Mouse (Mus musculus) lung, postnatal 14 days (tissue): Measurements from ENCODE around the gene Acbd5.
A peak's percentile ranks its signal among the peaks of the same experiment; 100 is the strongest.

Experiments used
- DNase-seq: peaks from one replicate; pipeline ENCODE4 v3.0.0; 2021

The Acbd5 gene

DNA sequence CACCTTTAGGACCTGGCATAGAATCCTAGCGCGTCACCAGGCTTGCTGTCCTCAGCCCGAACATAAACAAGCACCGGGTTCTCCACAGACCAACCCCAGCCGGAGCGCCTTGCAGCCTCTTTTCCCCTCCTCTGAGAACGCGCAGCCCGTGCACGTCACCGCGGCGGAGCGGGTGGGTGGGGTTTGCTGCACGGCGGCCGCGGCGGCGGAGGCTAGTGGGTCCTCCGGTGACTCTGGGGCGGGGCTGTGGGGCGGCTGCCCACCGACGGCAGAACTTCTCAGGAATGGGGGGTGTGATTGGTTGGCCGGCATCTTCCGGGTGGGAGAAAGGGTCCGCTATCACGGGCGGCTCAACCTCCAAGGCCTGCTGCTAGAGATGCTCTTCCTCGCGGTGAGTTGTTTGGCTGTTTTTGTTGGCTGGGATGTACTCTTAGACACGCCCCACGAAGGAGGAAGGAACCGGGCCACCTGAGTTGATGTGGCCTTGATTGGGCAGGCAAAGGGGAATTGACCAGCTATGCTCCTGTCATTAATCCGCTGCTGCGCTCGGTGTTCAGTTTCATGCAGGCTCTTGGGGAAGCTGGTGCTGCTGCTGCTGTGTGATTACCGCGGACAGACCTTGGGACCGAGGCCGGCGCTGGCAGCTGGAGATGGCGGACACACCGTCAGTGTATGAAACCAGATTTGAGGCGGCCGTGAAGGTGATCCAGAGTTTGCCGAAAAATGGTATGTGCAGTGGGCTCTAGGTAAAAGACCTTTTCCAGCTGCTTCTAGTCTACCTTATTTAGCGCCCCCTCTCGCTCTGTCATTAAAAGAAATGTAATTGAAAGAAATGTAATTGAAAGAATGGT lies 1.2 kb downstream of the Acbd5 start:
- peak; percentile 94 for DNase-seq

DNA sequence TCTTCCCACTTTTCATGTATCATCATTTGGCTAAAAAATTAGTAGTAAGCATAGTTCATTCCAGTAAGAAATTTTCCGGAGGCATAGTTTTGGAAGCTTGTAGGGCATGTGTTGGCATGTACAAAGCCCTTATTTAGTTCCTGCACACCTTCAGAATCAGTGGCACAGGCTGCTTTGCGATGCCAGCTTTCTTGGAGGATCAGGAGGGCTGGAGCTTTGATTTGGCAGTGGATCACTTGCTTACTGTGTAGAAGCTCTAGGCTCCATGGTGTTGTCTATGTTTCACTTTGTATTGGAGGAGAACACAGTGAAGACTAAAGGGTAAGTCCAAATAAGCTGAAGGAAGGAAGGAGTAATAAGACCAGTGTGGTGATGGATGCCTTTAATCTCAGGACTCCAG lies 2.5 kb downstream of the Acbd5 start:
- no peak for DNase-seq

GRCm38 (mm10) chr2:23071406-23071805 lies 3.4 kb downstream of the Acbd5 start:
- DNase-seq, result no peak

DNA sequence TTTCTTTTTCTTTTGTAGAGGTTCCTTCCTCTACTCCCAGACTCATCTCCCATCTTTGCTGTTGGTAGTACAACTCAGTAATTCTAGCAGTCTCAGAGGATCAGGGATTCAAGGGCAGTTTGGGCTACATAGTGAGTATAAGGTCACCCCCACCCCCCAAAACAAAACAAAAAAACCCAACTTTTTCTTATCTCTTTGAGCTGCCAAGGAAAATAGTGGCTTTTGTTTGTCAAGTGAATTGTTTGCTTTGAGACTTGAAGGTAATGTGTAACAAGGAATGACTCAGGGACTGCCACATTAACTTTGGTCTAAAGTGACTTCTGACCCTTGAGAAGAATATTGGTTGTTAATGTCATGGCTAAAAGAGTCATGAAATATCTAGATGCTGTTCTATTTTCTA lies 7.9 kb downstream of the Acbd5 start:
- no peak for DNase-seq

GRCm38 (mm10) chr2:23076783-23077182 lies 8.8 kb downstream of the Acbd5 start:
- DNase-seq, result no peak

DNA sequence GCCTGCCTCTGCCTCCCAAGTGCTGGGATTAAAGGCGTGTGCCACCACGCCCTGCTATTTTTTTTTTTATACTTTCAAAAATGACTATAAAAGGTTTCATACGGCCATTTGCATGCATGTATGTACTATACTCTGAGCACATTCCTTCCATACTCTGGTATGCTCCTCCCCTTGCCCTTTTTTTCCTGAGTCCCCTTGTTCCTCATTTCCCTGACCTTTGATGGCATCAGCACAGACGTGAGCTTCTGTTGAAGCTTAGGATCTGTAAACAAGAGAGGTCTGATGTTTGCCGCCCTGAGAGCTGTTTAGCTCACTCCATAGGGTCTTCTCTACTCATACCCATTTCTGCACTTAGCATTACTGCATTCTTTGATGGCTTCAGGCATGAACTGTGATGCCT lies 9.7 kb downstream of the Acbd5 start:
- DNase-seq, result no peak

DNA sequence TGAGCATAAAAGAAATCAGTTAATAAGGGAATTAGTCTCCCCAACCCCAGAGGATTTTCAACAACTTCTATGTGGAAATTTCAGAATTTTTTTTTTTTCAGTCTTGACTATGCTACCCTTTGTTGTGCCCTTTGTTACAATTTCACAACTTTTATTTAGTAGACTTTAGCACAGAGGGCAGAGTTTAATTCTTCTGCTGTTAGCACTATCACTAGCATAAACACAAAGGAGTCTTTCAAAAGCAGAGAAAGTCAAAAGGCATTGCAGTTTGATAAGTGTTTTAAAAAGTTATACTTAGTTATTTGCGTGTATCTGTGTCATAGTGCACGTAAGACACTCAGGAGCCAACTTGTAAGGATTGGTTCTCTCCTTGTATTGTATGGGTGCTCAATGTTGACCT lies 10.6 kb downstream of the Acbd5 start:
- no peak for DNase-seq

DNA sequence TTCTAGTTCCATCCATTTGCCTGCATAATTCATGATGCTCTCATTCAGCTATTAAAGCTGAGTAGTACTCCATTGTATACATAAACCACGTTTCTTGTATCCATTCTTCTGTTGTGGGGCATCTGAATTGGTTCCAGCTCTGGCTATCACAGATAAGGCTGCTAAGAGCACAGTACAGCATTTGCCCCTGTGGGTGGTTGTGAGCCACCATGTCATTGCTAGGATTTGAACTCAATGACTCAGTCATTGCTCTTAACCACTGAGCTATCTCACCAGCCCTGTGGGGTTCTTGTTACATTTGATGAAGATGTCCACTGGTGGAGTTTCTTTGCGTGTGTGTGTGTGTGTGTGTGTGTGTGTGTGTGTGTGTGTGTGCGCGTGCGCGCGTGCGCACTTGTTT lies 16.6 kb downstream of the Acbd5 start:
- no peak for DNase-seq

DNA sequence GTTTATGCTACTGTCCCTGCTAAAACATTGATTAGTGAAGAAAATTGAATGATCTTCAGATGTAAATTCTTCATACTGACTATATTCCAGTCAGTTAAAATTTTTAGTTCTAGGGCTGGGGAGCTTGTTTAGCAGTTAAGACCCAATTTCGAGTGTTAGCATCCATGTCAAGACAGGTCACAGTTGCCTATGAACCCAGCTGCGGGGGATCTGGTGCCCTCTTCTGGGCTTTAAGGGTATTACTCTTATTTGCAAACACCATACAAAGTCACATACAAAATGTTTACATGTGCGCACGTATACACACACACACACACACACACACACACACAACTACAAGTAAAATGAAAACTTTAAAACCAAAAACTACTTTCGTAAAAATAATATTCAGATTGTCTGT lies 24.2 kb downstream of the Acbd5 start:
- peak; percentile 46 for DNase-seq

DNA sequence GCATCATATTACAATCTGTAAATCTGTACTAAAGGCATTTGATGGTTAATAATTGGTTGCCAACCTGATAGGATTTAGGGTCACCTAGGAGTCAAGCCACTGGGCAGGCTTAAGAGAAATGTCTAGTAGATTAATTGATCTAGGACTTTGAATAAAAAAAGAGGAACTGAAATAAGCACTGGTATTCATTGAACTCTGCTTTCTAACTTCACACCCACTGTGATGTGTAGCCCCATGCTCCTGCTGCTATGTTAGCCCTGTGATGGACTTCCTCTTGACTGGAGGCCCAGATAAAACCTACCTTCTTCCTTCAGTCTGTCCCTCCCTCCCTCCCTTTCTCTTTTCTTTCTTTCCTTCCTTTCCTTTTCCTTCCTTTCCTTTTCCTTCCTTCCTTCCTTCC lies 29.1 kb downstream of the Acbd5 start:
- no peak for DNase-seq

DNA sequence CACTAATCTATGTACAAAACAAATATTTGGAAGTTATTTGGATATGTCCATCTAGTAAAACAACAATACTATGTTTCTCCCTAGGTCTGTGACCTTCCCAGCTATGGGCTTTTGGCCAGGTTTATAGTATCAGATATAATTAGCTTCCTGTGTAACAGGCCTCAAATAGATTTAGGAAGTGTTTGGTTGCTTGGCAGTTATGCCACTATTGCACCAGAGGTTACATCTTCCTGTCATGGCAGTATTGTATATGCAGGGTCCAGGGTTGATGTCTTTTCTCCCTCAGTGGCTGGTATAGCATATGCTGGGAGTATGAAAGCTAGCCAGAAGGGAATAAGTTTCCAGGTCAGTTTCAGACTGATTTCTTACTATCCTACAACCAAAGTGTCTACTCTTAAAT lies 34.3 kb downstream of the Acbd5 start:
- no peak for DNase-seq

DNA sequence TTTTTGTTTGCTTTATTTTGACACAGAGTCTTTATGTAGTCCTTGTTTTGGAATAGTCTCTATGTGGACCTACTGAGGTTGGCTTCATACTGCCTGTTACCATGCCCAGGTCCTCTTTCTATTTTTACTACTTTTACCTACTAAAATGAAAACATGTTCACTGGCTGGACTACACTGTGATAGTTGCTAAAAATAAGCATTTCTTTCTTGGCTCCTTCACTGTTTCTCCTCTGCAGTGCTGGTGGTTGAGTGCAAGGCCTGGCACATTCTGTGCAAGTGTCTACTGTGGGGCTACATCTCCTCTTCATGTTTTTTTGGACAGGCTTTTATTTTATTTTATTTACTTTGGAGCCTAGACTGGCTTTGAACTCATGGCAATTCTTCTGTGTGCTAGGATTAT lies 51.6 kb downstream of the Acbd5 start:
- no peak for DNase-seq

- DNase-seq, result no peak
Observed at GRCm38 (mm10) chr2:23155199-23155621, 87.2 kb downstream of the Acbd5 start.

GRCm38 (mm10) chr2:23155777-23156607 lies 88.0 kb downstream of the Acbd5 start, which contains the start of the genes Mastl and Yme1l1:
Gene Mastl, minus strand, starts transcription at chr2:23156024.
Gene Yme1l1, plus strand, starts transcription at chr2:23156369.
- DNase-seq, result peak; percentile 97

- DNase-seq, result no peak
Observed at GRCm38 (mm10) chr2:23156608-23157081, 88.7 kb downstream of the Acbd5 start.
